Mouse (Mus musculus): ENCODE results near the gene Gtf2ird1.
"Not testable (repeated sequence)": the region's sequence is repeated elsewhere in the genome, so short reads cannot be mapped to it uniquely, and the experiment has no call there.

Gtf2ird1 gene

GRCm38 (mm10) chr5:134456503-134456962 is at the start of gene Gtf2ird1:
TSS of gene Gtf2ird1 (minus strand) at chr5:134456716.
- peak; percentile 80 for DNase-seq

GRCm38 (mm10) chr5:134505810-134506292 is 49.3 kb upstream of the Gtf2ird1 start:
- DNase-seq: no peak

GRCm38 (mm10) chr5:134502591-134502990 is 46.1 kb upstream of the Gtf2ird1 start:
- DNase-seq: no peak

DNA sequence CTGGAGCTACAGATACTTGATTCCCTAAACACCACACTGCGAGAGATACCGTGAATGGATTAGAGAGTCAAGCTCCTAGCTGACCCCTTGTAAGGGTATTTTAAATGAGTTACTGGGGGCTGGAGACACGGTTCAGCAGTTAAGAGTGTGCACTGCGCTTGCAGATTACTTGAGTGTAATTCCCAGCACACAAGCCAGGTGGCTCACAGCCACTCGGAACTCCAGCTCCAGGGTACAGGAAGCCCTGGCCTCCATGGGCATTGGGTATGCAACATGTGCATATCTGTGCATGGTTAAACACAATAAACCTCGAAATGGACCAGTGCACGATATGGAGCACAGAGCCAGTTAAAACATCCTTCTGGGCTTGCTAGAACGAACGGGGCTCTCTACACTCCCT is 44.9 kb upstream of the Gtf2ird1 start:
- no peak for DNase-seq

- no peak for DNase-seq
Measured at GRCm38 (mm10) chr5:134500681-134501080, 44.2 kb upstream of the Gtf2ird1 start.

GRCm38 (mm10) chr5:134500062-134500461 is 43.5 kb upstream of the Gtf2ird1 start:
- DNase-seq: peak; percentile 58

DNA sequence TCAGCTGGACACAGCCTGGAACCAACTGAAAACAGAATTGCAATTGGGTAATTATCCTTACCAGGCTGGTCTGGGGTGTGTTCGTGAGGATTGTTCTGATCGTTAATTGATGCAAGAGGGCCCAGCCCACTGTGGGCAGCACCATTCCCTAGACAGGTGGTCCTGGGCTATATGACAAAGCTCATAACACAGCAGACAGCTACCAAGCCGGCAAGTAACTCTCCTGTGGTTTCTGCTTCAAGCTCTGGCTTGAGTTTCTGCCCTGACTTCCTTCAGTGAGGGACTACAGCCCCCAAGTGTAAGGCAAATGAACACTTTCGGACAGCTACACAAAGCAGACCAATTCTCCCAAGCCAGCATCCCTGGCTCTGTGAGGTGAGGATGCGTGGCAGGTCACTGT is 40.5 kb upstream of the Gtf2ird1 start:
- peak; percentile 1 for DNase-seq

- DNase-seq: no peak
Measured at GRCm38 (mm10) chr5:134495796-134496195, 39.3 kb upstream of the Gtf2ird1 start.

DNA sequence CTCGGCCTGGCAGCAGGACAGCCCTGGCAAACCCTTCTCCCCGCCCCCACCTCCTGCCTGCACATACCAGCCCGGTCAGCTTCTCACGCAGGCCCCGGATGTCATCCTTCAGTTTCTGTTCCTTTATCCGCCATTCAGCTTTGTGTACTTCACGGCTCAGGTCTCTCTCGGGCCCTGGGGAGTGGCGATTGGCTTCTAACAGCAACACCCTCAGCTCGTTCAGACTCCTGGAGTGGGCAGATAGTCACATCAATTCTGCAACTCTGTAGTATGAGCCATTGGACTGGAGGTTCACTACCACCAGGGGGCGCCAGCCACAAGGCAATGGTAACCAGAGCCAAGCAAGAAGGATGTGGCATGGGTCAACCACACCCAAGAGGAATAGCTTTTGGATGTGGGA is 37.6 kb upstream of the Gtf2ird1 start:
- DNase-seq: peak; percentile 89

DNA sequence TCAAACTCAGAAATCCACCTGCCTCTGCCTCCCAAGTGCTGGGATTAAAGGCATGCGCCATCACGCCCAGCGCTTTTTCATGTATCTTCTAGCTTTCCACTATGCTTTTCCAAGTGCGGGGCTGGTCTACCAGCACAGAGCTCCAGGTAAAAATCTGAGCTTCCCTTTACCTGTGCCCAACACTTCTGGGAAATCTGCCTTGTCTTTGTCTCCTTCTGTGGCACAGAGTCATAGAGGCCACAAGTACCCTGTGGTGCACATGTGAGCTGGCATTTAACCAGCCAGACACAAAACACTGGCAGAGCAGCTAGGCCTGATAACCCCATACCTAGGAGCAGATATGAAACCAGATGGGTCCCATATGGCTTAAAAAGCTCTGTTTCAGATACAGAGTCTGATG is 36.4 kb upstream of the Gtf2ird1 start:
- no peak for DNase-seq

GRCm38 (mm10) chr5:134491712-134492417 is 35.3 kb upstream of the Gtf2ird1 start:
- DNase-seq: peak; percentile 83

DNA sequence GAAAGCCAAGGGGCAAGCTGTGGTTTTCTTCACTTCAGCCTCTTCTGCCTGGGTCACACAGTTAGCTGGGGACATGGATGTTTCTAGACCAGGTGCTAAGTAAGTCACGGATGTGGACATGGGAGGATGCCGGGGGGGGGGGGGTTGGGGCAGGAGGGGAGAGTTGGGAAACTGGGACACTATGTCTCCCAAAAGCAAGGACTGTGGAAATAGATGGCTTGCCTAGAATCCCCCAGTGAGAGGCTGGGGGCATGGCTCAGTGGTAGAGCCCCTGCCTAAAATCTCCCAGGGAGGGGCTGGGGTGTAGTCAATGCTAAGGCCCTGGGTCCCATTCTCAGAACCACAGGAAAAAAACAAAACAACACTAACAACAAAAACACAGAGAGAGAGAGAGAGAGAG is 34.7 kb upstream of the Gtf2ird1 start:
- no peak for DNase-seq

- DNase-seq: peak; percentile 54
Measured at GRCm38 (mm10) chr5:134490465-134490864, 33.9 kb upstream of the Gtf2ird1 start.

GRCm38 (mm10) chr5:134489583-134489982 is 33.1 kb upstream of the Gtf2ird1 start:
- peak; percentile 63 for DNase-seq

- DNase-seq: no peak
Measured at GRCm38 (mm10) chr5:134488596-134488995, 32.1 kb upstream of the Gtf2ird1 start.

DNA sequence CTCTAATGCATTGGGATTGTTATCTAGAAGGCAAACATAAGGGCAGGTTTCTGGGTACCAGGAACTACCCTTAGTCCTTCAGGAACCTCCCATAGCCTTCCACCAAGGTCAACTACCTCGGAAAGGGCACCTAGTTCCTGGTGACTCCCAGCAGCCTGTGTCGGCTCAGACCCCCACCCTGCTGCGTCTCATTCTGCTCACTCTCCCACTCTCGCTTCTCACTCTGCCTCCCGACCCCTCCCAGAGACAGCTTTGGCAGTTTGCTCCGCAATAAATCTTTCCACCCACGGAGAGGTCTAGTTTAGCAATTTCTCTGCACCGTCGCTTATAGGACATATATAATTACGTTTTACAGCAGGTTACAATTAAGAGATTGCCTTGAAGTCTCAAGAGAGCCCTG is 31.5 kb upstream of the Gtf2ird1 start:
- DNase-seq: no peak

- peak; percentile 85 for DNase-seq
Measured at GRCm38 (mm10) chr5:134485900-134486665, 29.6 kb upstream of the Gtf2ird1 start.

- no peak for DNase-seq
Measured at GRCm38 (mm10) chr5:134485183-134485730, 28.7 kb upstream of the Gtf2ird1 start.

DNA sequence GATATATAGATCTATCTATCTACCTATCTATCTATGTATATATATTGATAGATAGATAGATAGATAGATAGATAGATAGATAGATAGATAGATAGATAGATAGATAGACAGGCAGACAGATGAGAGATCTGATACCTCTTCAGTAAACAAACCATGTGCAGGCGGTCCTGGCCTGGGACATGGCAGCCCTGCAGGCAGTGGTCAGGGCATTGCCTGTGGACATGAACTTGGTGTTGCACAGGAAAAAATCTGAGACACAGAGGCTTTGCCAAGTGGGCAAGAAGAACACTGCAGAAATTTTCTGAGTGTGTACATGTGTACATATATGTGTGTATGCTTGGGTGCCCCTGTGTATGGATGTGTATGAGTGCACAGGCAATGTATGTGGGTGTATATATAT is 26.8 kb upstream of the Gtf2ird1 start:
- no peak for DNase-seq

DNA sequence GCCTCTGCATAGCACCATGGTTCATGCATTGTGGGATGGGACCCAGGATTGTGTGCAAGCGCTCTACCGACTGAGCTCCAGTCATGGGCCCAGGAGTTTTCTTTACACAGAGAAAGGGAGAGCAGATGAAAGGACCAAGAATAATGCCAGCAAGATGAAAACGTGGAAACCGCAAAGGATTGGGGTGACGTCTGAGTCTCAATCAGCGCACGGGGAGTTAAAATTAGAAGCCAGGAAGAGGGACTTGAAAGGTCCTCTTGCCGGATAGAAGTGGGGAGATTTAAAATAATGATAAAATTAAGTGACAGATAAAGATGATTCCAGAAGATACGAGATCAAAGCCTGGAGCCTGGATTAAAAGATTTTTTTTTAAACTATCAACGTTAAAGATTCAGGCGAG is 25.8 kb upstream of the Gtf2ird1 start:
- DNase-seq: no peak

GRCm38 (mm10) chr5:134478886-134479285 is 22.4 kb upstream of the Gtf2ird1 start:
- not testable (repeated sequence) for DNase-seq

DNA sequence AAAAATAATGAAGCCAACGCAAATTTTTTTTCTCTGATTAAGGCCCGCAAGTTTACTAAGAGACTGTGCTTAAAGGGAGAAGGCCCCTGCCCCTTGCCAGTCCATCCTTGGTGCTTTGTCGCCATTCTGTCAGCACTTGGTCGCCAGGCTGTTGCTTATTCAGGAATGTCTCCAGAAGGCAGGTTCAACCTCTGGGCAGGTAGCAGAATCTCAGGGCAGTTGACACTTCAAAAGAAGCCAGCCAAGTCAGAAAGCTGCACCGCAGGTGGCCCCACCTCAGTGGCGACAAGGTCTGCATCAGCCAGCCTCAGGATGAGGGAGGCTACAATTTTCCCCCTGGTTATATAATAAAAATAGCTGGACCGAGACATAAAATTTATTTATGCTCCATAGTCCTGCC is 19.2 kb upstream of the Gtf2ird1 start:
- not testable (repeated sequence) for DNase-seq

- DNase-seq: no peak
Measured at GRCm38 (mm10) chr5:134475006-134475605, 18.6 kb upstream of the Gtf2ird1 start.
